Mouse (Mus musculus) intestine, embryonic 14.5 days (tissue): ENCODE results near the gene Vmo1. TPM values are rescaled to one million over a fixed set of nuclear protein-coding genes. Genes with fewer than 3 reads are reported as not detected.

ENCODE experiments used
- ATAC-seq: fragments of 200-750 bp; cut with Nextera tagmentation; replicated peaks from 2 replicates; pipeline ENCODE4 v1.8.0; 2017; ENCODE audit warnings: low read depth, moderate number of reproducible peaks, moderate TSS enrichment, moderate library complexity; ENCODE audit not compliant: low FRiP score, low TSS enrichment
- DNase-seq: peaks from one replicate; pipeline ENCODE4 v3.0.0-alpha.2; 2018; ENCODE audit warnings: low spot score
- H3K27ac ChIP-seq: fragments of 300-500 bp; sonication (generic); 2 replicates; pipeline ENCODE4 v1.5.1; 2014; ENCODE audit warnings: low read depth, mild to moderate bottlenecking, control low read depth
- H3K27me3 ChIP-seq: fragments of 300-500 bp; sonication (generic); replicated peaks from 2 replicates; pipeline ENCODE4 v1.6.1; 2014; ENCODE audit warnings: low read length, control low read depth; ENCODE audit not compliant: control insufficient read depth, insufficient read depth
- H3K36me3 ChIP-seq: fragments of 300-500 bp; sonication (generic); 2 replicates; pipeline ENCODE4 v1.6.1; 2014; ENCODE audit warnings: low read length, control low read depth; ENCODE audit not compliant: control insufficient read depth, insufficient read depth
- H3K4me1 ChIP-seq: fragments of 300-500 bp; sonication (generic); replicated peaks from 2 replicates; pipeline ENCODE4 v1.6.1; 2014; ENCODE audit warnings: low read length, control low read depth, mixed read lengths; ENCODE audit not compliant: control insufficient read depth, insufficient read depth
- H3K4me2 ChIP-seq: fragments of 300-500 bp; sonication (generic); 2 replicates; pipeline ENCODE4 v1.6.1; 2014; ENCODE audit warnings: low read length
- H3K4me3 ChIP-seq: fragments of 300-500 bp; sonication (generic); 2 replicates; pipeline ENCODE4 v1.5.1; 2014; ENCODE audit warnings: low read depth, low read length, control low read depth, mixed read lengths
- H3K9ac ChIP-seq: fragments of 300-500 bp; sonication (generic); 2 replicates; pipeline ENCODE4 v1.6.1; 2014; ENCODE audit warnings: mild to moderate bottlenecking, low read length
- H3K9me3 ChIP-seq: fragments of 300-500 bp; sonication (generic); 2 replicates; pipeline ENCODE4 v1.6.1; 2016; ENCODE audit warnings: low read length, control low read depth; ENCODE audit not compliant: control insufficient read depth
- WGBS: fragments of 180-500 bp; shearing (Covaris S2); extraction: QIAGEN DNeasy Blood & Tissue Kit; methylation state at CpG from one replicate; pipeline ENCODE4 v1.1.7; 2014; 5-methylcytosine and 5-hydroxymethylcytosine counted together
- polyA plus RNA-seq: library from polyadenylated mRNA; unstranded; fragments of >200 nt; fragmentation: Nextera tagmentation; extraction: Ambion mirVana; gene quantifications from 2 replicates; pipeline ENCODE4 v1.2.1, GENCODE M21; 2014

Vmo1 gene
- polyA plus RNA-seq, 1 experiment from 2014 or later, result 0.28 TPM

DNA sequence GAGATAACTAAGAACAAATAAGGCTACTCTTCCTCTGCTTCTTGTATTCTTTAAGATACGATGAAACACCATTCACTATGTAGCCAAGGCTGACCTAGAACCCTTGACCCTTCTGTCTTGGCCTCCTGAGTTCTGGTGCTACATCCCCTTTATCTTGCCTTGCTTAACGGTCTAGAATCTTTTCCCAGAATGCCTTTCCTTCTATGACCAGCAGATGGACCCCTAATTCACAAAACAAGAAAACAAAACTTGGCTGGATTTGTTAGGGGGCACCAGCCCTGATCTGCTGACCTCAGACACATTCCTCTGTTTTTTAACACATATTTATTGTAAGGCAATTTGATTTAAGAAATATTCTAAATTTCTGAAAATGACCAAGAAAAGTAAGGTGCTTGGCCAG, 1.9 kb upstream of the Vmo1 start:
- H3K27ac ChIP-seq, result no peak overlapping the region
- H3K9ac ChIP-seq, result no peak overlapping the region
- 25% methylated on average over 2 of the region's 2 CpGs for WGBS
- ATAC-seq, result no peak
- no peak for DNase-seq
- H3K4me3 ChIP-seq, result no peak overlapping the region
- H3K9me3 ChIP-seq, result no peaks in the 10 kb centered on the region
- peaks cover 10% of the 10 kb centered on the region; the same call in 1 of the 2 replicates for H3K4me1 ChIP-seq
- no peak overlapping the region for H3K4me2 ChIP-seq
- H3K27me3 ChIP-seq, result no peaks in the 10 kb centered on the region
- H3K36me3 ChIP-seq, result no peaks in the 10 kb centered on the region

- DNase-seq, result no peak
- no peak overlapping the region for H3K4me2 ChIP-seq
- ATAC-seq, result no peak
- H3K9ac ChIP-seq, result no peak overlapping the region
- H3K36me3 ChIP-seq, result no peaks in the 10 kb centered on the region
- peaks cover 3% of the 10 kb centered on the region; the same call in 1 of the 2 replicates for H3K4me1 ChIP-seq
- H3K9me3 ChIP-seq, result no peaks in the 10 kb centered on the region
- 55% methylated on average over 11 of the region's 11 CpGs for WGBS
- no peak overlapping the region for H3K4me3 ChIP-seq
- no peak overlapping the region for H3K27ac ChIP-seq
- peaks cover 7% of the 10 kb centered on the region; the same call in 1 of the 2 replicates for H3K27me3 ChIP-seq
Measured at GRCm38 (mm10) chr11:70513520-70513919, 896 bp downstream of the Vmo1 start.

DNA sequence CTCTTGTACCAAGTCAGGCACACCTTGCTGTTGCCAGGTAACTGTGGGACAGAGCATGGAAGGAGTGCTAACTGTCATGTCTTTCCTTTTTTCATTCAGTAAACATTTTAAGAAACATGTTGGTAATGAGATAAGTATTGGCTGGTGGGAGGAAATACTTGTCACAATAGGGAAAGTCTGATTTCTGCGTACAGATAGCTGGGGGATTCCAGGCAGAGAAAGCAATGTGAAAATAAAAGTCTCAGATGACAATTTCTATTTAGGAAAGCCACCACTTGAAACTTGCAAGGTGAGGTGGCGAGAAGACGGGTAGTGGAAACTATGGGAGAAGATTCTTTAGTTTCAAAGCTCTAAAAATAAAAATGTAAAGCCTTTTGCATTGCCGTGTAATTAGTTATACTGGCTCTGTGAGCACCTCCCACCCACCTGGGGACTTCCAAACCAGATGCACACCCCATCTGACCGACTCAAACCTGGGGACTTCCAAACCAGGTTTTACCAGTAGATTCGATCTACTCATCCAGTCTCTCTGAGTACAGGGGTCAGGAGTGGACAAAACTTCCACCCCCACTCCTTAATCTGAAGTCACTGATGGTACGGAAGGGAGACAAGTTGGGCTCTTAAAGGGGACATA, 1.6 kb downstream of the Vmo1 start:
- H3K4me3 ChIP-seq, result no peak overlapping the region
- no peak overlapping the region for H3K27ac ChIP-seq
- ATAC-seq (no peak), DNase-seq (no peak)
- H3K36me3 ChIP-seq, result no peaks in the 10 kb centered on the region
- no peak overlapping the region for H3K4me2 ChIP-seq
- no peaks in the 10 kb centered on the region for H3K9me3 ChIP-seq
- peaks cover 7% of the 10 kb centered on the region; the same call in 1 of the 2 replicates for H3K27me3 ChIP-seq
- H3K4me1 ChIP-seq, result peaks cover 3% of the 10 kb centered on the region; the same call in 1 of the 2 replicates
- WGBS, result 79% methylated on average over 7 of the region's 7 CpGs
- H3K9ac ChIP-seq, result no peak overlapping the region

DNA sequence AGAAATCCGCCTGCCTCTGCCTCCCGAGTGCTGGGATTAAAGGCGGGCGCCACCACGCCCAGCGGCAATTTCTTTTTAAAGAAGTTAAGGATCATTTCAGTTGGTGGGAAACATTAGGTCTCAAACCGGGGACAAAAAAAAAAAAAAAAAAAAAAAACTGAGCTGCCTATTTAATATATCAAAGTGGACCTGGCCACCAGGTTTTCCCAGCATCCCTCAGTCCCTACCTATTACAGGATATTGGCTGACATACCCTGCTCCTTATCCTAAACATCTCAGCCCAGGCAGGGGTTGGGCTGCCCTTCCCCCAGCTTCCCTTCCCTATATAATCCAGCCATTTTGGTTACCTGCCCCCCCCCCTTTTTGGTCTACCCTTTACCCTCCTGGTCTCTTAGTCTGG, 2.6 kb downstream of the Vmo1 start:
- peaks cover 7% of the 10 kb centered on the region; the same call in 1 of the 2 replicates for H3K27me3 ChIP-seq
- 91% methylated on average over 7 of the region's 7 CpGs for WGBS

DNA sequence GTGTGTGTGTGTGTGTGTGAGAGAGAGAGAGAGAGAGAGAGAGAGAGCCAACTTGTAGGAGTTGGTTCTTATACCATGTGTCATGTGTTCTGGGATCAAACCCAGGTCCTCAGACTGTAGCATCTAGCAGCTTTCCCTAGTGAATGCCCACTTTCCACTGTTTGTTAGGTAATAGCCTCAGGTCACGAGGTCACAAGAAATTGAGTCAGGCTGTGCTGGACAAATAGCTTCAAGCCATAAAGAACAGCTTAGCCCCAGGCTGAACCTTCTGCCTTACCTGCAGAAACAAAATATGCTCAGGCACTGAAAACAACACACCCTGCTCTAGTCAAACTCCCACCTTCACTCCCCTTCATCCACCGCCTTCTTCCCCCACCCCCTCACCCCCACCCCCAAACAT, 3.2 kb downstream of the Vmo1 start:
- no peak overlapping the region for H3K4me3 ChIP-seq
- WGBS, result 73% methylated on average over 2 of the region's 2 CpGs
- H3K36me3 ChIP-seq, result no peaks in the 10 kb centered on the region
- no peak for ATAC-seq
- peaks cover 4% of the 10 kb centered on the region; the same call in 1 of the 2 replicates for H3K4me1 ChIP-seq
- H3K27me3 ChIP-seq, result peaks cover 7% of the 10 kb centered on the region; the same call in 1 of the 2 replicates
- no peak overlapping the region for H3K4me2 ChIP-seq
- no peak overlapping the region for H3K9ac ChIP-seq
- H3K27ac ChIP-seq, result no peak overlapping the region
- no peaks in the 10 kb centered on the region for H3K9me3 ChIP-seq
- DNase-seq, result no peak

More for the DNA sequence above, 2.6 kb downstream of the Vmo1 start:
- DNase-seq (no peak), ATAC-seq (no peak)
- Histone ChIP-seq H3K4me3 (no peak overlapping the region), H3K4me2 (no peak overlapping the region), H3K9ac (no peak overlapping the region), H3K27ac (no peak overlapping the region), H3K9me3 (no peaks in the 10 kb centered on the region), H3K4me1 (peaks cover 3% of the 10 kb centered on the region; the same call in 1 of the 2 replicates), H3K36me3 (no peaks in the 10 kb centered on the region)

DNA sequence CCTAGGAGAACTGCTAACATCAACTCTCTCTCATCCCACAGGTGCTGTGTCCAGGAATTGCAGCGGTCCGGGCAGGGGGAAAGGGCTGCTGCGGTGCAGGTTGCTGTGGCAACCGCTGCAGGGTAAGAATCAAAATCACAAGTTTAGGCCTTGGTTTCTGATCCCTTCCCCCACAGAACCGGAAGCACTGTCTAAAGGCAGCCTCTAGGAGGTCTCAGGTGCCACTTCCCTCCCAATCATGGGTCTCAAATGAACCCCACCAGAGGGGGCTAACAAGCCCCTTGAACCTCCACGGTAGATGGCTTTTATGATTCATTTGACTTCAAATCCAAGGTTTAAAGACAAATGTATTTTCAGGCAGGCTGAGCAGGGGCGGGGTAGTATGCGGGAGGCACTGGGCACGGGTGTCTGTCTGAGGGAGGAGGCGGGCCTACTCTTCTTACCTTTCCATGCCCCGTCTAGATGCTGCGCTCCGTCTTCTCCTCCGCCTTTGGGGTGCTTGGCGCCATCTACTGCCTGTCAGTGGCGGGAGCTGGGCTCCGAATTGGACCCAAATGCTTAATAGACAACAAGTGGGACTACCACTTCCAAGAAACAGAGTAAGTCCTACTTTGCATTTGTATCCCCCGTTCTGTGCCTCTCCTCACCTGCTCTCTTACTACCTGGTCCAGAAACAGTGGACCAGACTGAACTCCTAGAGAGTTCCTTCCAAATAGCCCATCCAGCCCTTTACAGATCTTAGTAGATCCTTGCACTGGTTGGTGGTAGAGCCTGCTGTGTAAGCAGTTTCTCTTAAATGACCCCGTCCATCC, 4.5 kb downstream of the Vmo1 start:
- H3K4me3 ChIP-seq, result no peak overlapping the region
- no peaks in the 10 kb centered on the region for H3K9me3 ChIP-seq
- no peak overlapping the region for H3K9ac ChIP-seq
- no peak overlapping the region for H3K27ac ChIP-seq
- DNase-seq (peak; percentile 68), ATAC-seq (no peak)
- peaks cover 7% of the 10 kb centered on the region; the same call in 1 of the 2 replicates for H3K27me3 ChIP-seq
- H3K4me2 ChIP-seq, result peak overlapping the region; percentile 20; the same call in 1 of the 2 replicates
- peaks cover 6% of the 10 kb centered on the region; the same call in 1 of the 2 replicates for H3K4me1 ChIP-seq
- H3K36me3 ChIP-seq, result no peaks in the 10 kb centered on the region
- 13% methylated on average over 19 of the region's 19 CpGs for WGBS

DNA sequence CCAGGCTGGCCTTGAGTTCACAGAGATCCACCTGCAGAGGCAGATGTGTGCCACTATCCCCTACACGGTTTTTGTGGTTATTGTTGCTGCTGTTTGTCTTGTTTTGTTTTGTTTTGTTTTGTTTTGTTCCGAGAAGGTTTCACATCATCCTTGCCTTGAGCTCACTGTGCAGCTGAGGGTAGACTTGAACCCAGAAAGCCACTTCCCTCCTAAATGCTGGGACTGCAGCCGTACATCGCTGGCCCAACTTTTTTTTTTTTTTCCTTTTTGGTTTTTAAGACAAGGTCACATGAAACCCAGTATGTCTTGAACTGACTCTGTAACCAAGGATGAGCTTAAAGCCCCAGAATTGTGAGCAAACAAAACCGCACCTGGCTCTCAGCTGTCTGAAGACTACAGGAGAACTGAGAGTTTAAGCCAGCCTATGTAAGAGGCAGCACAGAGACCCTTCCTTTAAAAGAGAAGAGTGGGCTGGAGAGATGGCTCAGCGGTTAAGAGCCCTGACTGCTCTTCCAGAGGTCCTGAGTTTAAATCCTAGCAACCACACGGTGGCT, 7.4 kb downstream of the Vmo1 start:
- H3K27ac ChIP-seq, result no peak overlapping the region
- peaks cover 6% of the 10 kb centered on the region; the same call in 1 of the 2 replicates for H3K4me1 ChIP-seq
- WGBS, result 70% methylated on average over 7 of the region's 7 CpGs
- no peak for ATAC-seq
- H3K4me2 ChIP-seq, result no peak overlapping the region
- no peaks in the 10 kb centered on the region for H3K9me3 ChIP-seq
- no peak overlapping the region for H3K9ac ChIP-seq
- DNase-seq, result no peak
- H3K4me3 ChIP-seq, result no peak overlapping the region
- no peaks in the 10 kb centered on the region for H3K36me3 ChIP-seq
- peaks cover 7% of the 10 kb centered on the region; the same call in 1 of the 2 replicates for H3K27me3 ChIP-seq

DNA sequence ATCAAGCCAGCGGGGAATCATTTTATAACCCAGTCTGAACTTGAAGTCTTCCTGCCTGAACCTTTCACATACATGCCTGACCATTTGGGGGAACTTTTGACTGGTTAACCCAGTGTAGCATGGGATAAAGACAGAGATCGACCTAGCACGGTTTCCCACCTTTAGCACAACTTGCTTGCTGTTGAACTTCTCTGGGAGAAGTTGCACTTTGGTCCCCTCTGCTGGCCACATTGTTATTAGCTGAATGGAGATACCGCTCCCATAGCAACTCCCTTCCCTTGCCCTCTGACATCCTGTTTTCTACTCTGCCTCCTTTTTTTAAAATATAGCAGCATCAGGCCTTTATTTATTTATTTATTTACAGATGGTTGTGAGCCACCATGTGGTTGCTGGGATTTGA, 8.0 kb downstream of the Vmo1 start:
- DNase-seq (peak; percentile 82), ATAC-seq (no peak)
- no peak overlapping the region for H3K27ac ChIP-seq
- peaks cover 6% of the 10 kb centered on the region; the same call in 1 of the 2 replicates for H3K4me1 ChIP-seq
- H3K4me2 ChIP-seq, result peak overlapping the region; percentile 23; the same call in 1 of the 2 replicates
- WGBS, result 22% methylated on average over 4 of the region's 4 CpGs
- H3K4me3 ChIP-seq, result no peak overlapping the region
- no peak overlapping the region for H3K9ac ChIP-seq
- H3K27me3 ChIP-seq, result peaks cover 7% of the 10 kb centered on the region; the same call in 1 of the 2 replicates
- H3K9me3 ChIP-seq, result no peaks in the 10 kb centered on the region
- H3K36me3 ChIP-seq, result no peaks in the 10 kb centered on the region
